Mouse (Mus musculus): Measurements from ENCODE around the gene Nck1. TPM values are rescaled to one million over a fixed set of nuclear protein-coding genes. Genes with fewer than 3 reads are reported as not detected.

The Nck1 gene
- total and polyA plus RNA-seq, 3 experiments, result 16.7 to 27.4 (median 25.2) TPM

- no peak overlapping the region for H3K4me2 ChIP-seq (ENCODE audit: insufficient read depth, low read depth, poor library complexity, severe bottlenecking)
- no peak overlapping the region for H3K4me3 ChIP-seq (replicated peaks in 1 of 3; ENCODE audit: low read depth in 2 of 3, low read length in 2 of 3, poor library complexity in 1 of 3)
- H3K36me3 ChIP-seq (replicated peaks in 1 of 2; ENCODE audit: control insufficient read depth in 1 of 2, insufficient read depth in 1 of 2, low read length in 1 of 2), result no peaks in the 10 kb centered on the region
- H3K4me1 ChIP-seq (ENCODE audit: control insufficient read depth in 1 of 2, insufficient read depth in 2 of 2), result 0 out of 4 replicates have a peak, but pooled peaks cover 0 to 3% of the 10 kb centered on the region in 2 experiments
- no peaks in the 10 kb centered on the region for H3K9me3 ChIP-seq (replicated peaks; ENCODE audit: low read length)
- no peak for DNase-seq (ENCODE audit: extremely low read depth)
- H3K79me2 ChIP-seq (replicated peaks; ENCODE audit: control insufficient read depth, extremely low read depth, insufficient read depth, poor library complexity, severe bottlenecking), result no peaks in the 10 kb centered on the region
- H3K9ac ChIP-seq (ENCODE audit: insufficient read depth, low read depth), result no peak overlapping the region
- no peaks in the 10 kb centered on the region for H3K27me3 ChIP-seq (replicated peaks)
- H3K27ac ChIP-seq (ENCODE audit: insufficient read depth, low read depth), result no peak overlapping the region
- dilution Hi-C loops (cut with MboI; ENCODE audit: extremely low pct_ligation_motif_present, extremely low pct_unique_long_range_greater_than_20kb, low sequenced_read_pairs), result no loop called here
- TF ChIP-seq CTCF (conservative IDR thresholded peaks at IDR 0.05 in 1 of 2, IDR thresholded peaks at IDR 0.05 in 1 of 2; ENCODE audit: low read depth in 2 of 2, low read length in 2 of 2), result no peak
- TF ChIP-seq IRF4 (IDR thresholded peaks at IDR 0.05; ENCODE audit: low read depth, low read length), result no peak
- TF ChIP-seq SIN3A (IDR thresholded peaks at IDR 0.05; ENCODE audit: low read length), result no peak
- TF ChIP-seq MAX (IDR thresholded peaks at IDR 0.05; ENCODE audit: low read length), result no peak
- no peak for TF ChIP-seq TBP (conservative IDR thresholded peaks at IDR 0.05; ENCODE audit: low read depth, low read length)
- TF ChIP-seq ZKSCAN1 (IDR thresholded peaks at IDR 0.05; ENCODE audit: borderline replicate concordance, low read depth, low read length), result no peak
- TF ChIP-seq NRF1 (IDR thresholded peaks at IDR 0.05; ENCODE audit: low read depth, low read length), result no peak
- no peak for TF ChIP-seq MAZ (IDR thresholded peaks at IDR 0.05; ENCODE audit: low read depth, low read length)
- no peak for TF ChIP-seq EP300 (IDR thresholded peaks at IDR 0.05; ENCODE audit: low read length)
- in situ Hi-C loops (cut with MboI; ENCODE audit: low pct_ligation_motif_present, low pct_unique_long_range_greater_than_20kb, low sequenced_read_pairs), result no loop called here
Measured at GRCm38 (mm10) chr9:100580196-100580740, 34.3 kb upstream of the Nck1 start.

DNA sequence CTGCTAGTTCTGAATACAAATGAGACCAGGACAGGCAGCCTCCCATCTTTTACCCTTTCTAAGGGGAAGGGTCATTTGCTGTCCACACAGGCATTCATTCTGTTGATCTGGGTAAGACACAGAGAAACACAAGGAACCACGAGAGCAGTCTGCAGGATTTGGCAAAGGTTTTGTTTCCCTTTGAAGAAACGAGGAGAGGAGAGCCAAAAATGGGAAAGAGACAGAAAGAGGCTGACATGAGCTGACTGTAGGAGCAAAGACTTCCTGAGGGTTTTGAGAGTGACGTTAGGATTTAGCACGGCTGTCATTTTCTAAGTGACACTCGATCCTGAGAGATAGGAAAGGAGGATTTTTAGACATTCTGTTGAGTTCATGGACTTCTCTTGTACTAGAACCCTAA, 28.0 kb upstream of the Nck1 start:
- Histone ChIP-seq H3K4me3 (replicated peaks in 1 of 3; ENCODE audit: low read depth in 2 of 3, low read length in 2 of 3, poor library complexity in 1 of 3) (no peak overlapping the region), H3K36me3 (replicated peaks in 1 of 2; ENCODE audit: control insufficient read depth in 1 of 2, insufficient read depth in 1 of 2, low read length in 1 of 2) (no peaks in the 10 kb centered on the region), H3K27ac (ENCODE audit: insufficient read depth, low read depth) (no peak overlapping the region), H3K4me1 (ENCODE audit: control insufficient read depth in 1 of 2, insufficient read depth in 2 of 2) (no peaks in the 10 kb centered on the region), H3K79me2 (replicated peaks; ENCODE audit: control insufficient read depth, extremely low read depth, insufficient read depth, poor library complexity, severe bottlenecking) (no peaks in the 10 kb centered on the region), H3K9ac (ENCODE audit: insufficient read depth, low read depth) (no peak overlapping the region), H3K4me2 (ENCODE audit: insufficient read depth, low read depth, poor library complexity, severe bottlenecking) (peak overlapping the region; percentile 67), H3K27me3 (replicated peaks) (no peaks in the 10 kb centered on the region), H3K9me3 (replicated peaks; ENCODE audit: low read length) (peaks cover 5% of the 10 kb centered on the region)
- in situ Hi-C loops (cut with MboI; ENCODE audit: low pct_ligation_motif_present, low pct_unique_long_range_greater_than_20kb, low sequenced_read_pairs), result no loop called here
- dilution Hi-C loops (cut with MboI; ENCODE audit: extremely low pct_ligation_motif_present, extremely low pct_unique_long_range_greater_than_20kb, low sequenced_read_pairs), result no loop called here
- no peak for DNase-seq (ENCODE audit: extremely low read depth)
- TF ChIP-seq TBP (conservative IDR thresholded peaks at IDR 0.05; ENCODE audit: low read depth, low read length) (no peak), RAD21 (IDR thresholded peaks at IDR 0.05; ENCODE audit: low read depth, low read length) (no peak), CHD1 (IDR thresholded peaks at IDR 0.05; ENCODE audit: low read depth, low read length) (no peak), UBTF (IDR thresholded peaks at IDR 0.05; ENCODE audit: low read depth, low read length) (no peak), CHD2 (IDR thresholded peaks at IDR 0.05; ENCODE audit: low read length) (no peak), RCOR1 (conservative IDR thresholded peaks at IDR 0.05; ENCODE audit: low read depth, low read length) (no peak), POLR2A (IDR thresholded peaks at IDR 0.05; ENCODE audit: low read depth, low read length) (no peak), ZC3H11A (IDR thresholded peaks at IDR 0.05; ENCODE audit: low read depth, low read length) (no peak), BHLHE40 (IDR thresholded peaks at IDR 0.05; ENCODE audit: low read depth, low read length) (no peak), MAX (IDR thresholded peaks at IDR 0.05; ENCODE audit: low read length) (no peak), MEF2A (IDR thresholded peaks at IDR 0.05; ENCODE audit: borderline replicate concordance, low read depth, low read length) (no peak), CTCF (conservative IDR thresholded peaks at IDR 0.05 in 1 of 2, IDR thresholded peaks at IDR 0.05 in 1 of 2; ENCODE audit: low read depth in 2 of 2, low read length in 2 of 2) (no peak), MXI1 (IDR thresholded peaks at IDR 0.05; ENCODE audit: low read depth, low read length) (no peak), KAT2A (IDR thresholded peaks at IDR 0.05; ENCODE audit: insufficient replicate concordance, low read length) (no peak)
